Mouse (Mus musculus) cortical plate, adult 2 months (tissue): ENCODE results near the gene Tsfm. TPM values are rescaled to one million over a fixed set of nuclear protein-coding genes. Genes with fewer than 3 reads are reported as not detected.

Source experiments
- H3K27ac ChIP-seq: fragments of 200-500 bp; 2 replicates; pipeline ENCODE4 v1.5.1; 2012; ENCODE audit warnings: low read length, control low read depth, inconsistent platforms; ENCODE audit not compliant: insufficient read depth
- H3K4me1 ChIP-seq: fragments of 200-500 bp; 2 replicates; pipeline ENCODE4 v1.6.1; 2011; ENCODE audit warnings: low read length; ENCODE audit not compliant: control insufficient read depth, insufficient read depth
- H3K4me3 ChIP-seq: fragments of 200-500 bp; 2 replicates; pipeline ENCODE4 v1.5.1; 2011; ENCODE audit warnings: mild to moderate bottlenecking, low read length, control low read depth; ENCODE audit not compliant: insufficient read depth
- CTCF ChIP-seq: fragments of 200-500 bp; IDR thresholded peaks from 2 replicates; pipeline ENCODE4 v1.5.1; 2011; ENCODE audit warnings: mild to moderate bottlenecking, control low read depth, low read length; ENCODE audit not compliant: insufficient read depth; ENCODE audit errors: extremely low read depth
- POLR2A ChIP-seq: fragments of 200-500 bp; IDR thresholded peaks from 2 replicates; pipeline ENCODE4 v1.6.1; 2011; ENCODE audit warnings: mild to moderate bottlenecking, low read length, control low read depth; ENCODE audit not compliant: insufficient read depth; ENCODE audit errors: extremely low read depth
- polyA plus RNA-seq: library from polyadenylated mRNA; depleted of rRNA; stranded (reverse); fragments of >200 nt; gene quantifications from 2 replicates; pipeline ENCODE4 v1.2.3, GENCODE M21; 2012

The Tsfm gene
- polyA plus RNA-seq, 1 experiment: 34.6 TPM

- TF ChIP-seq POLR2A (no peak), CTCF (no peak)
- Histone ChIP-seq H3K4me1 (no peaks in the 10 kb centered on the region), H3K27ac (no peak overlapping the region), H3K4me3 (no peak overlapping the region)
Observed at GRCm38 (mm10) chr10:127003806-127004205, 26.8 kb downstream of the Tsfm start.

- TF ChIP-seq CTCF: no peak
- no peak for TF ChIP-seq POLR2A
Observed at GRCm38 (mm10) chr10:127003334-127003733, 27.3 kb downstream of the Tsfm start.

GRCm38 (mm10) chr10:127002765-127003164 is 27.9 kb downstream of the Tsfm start:
- TF ChIP-seq POLR2A (no peak), CTCF (no peak)
- no peak overlapping the region for H3K4me3 ChIP-seq
- no peaks in the 10 kb centered on the region for H3K4me1 ChIP-seq
- H3K27ac ChIP-seq: no peak overlapping the region

More at GRCm38 (mm10) chr10:127003334-127003733, 27.3 kb downstream of the Tsfm start:
- H3K4me3 ChIP-seq: no peak overlapping the region
- no peak overlapping the region for H3K27ac ChIP-seq
- H3K4me1 ChIP-seq: no peaks in the 10 kb centered on the region

GRCm38 (mm10) chr10:127002056-127002455 is 28.6 kb downstream of the Tsfm start:
- H3K4me1 ChIP-seq: no peaks in the 10 kb centered on the region
- no peak overlapping the region for H3K27ac ChIP-seq
- TF ChIP-seq POLR2A: no peak
- no peak for TF ChIP-seq CTCF
- H3K4me3 ChIP-seq: no peak overlapping the region

GRCm38 (mm10) chr10:127001297-127001696 is 29.3 kb downstream of the Tsfm start:
- TF ChIP-seq POLR2A (no peak), CTCF (no peak)

GRCm38 (mm10) chr10:127000529-127000928 is 30.1 kb downstream of the Tsfm start, which contains the start of gene Avil:
Gene Avil, plus strand, starts transcription at chr10:127000709.
- TF ChIP-seq POLR2A (no peak), CTCF (no peak)
- Histone ChIP-seq H3K27ac (no peak within 1 kb of the TSS), H3K4me3 (no peak within 1 kb of the TSS), H3K4me1 (no peaks in the 10 kb centered on the region)

More at GRCm38 (mm10) chr10:127001297-127001696, 29.3 kb downstream of the Tsfm start:
- H3K27ac ChIP-seq: no peak overlapping the region
- H3K4me3 ChIP-seq: no peak overlapping the region
- H3K4me1 ChIP-seq: no peaks in the 10 kb centered on the region

- Histone ChIP-seq H3K4me3 (no peak overlapping the region), H3K27ac (no peak overlapping the region), H3K4me1 (no peaks in the 10 kb centered on the region)
- TF ChIP-seq CTCF: no peak
- TF ChIP-seq POLR2A: no peak
Observed at GRCm38 (mm10) chr10:126997340-126998113, 33.1 kb downstream of the Tsfm start.

GRCm38 (mm10) chr10:126993621-126994020 is 37.0 kb downstream of the Tsfm start:
- H3K27ac ChIP-seq: no peak overlapping the region
- H3K4me1 ChIP-seq: no peaks in the 10 kb centered on the region
- no peak for TF ChIP-seq POLR2A
- no peak for TF ChIP-seq CTCF
- H3K4me3 ChIP-seq: no peak overlapping the region

- TF ChIP-seq POLR2A (no peak), CTCF (no peak)
- H3K27ac ChIP-seq: no peak overlapping the region
- H3K4me3 ChIP-seq: no peak overlapping the region
- peaks cover 2% of the 10 kb centered on the region; the same call in 1 of the 2 replicates for H3K4me1 ChIP-seq
Observed at GRCm38 (mm10) chr10:126991676-126992075, 39.0 kb downstream of the Tsfm start.
